Mouse (Mus musculus): Measurements from ENCODE around the gene Kremen2.

DNA sequence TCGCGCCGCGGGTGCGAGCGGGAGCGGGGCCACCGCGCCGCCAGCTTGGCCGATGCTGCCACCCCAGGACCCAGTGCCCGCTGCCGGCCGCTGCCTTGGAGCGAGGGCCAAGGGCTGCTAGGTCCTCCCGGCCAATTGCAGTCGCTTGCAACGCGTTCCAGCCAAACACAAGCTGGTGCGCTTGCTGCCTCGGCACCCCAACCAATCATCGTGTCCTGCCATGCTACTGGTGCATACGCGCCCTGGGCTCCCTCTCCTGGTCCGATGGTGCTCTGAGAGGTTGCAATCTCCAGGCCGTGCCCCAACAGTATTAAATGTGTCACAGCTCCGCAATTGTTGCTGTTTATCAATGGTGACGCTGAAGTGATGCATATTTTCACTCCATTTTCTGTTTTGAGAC is 45.6 kb downstream of the Kremen2 start:
- TF ChIP-seq CTCF (IDR thresholded peaks at IDR 0.05; ENCODE audit: borderline replicate concordance, insufficient read depth, low read depth, low read length) (peak; percentile 74), POLR2A (IDR thresholded peaks at IDR 0.05; ENCODE audit: borderline replicate concordance, insufficient read depth, low read length) (peak; percentile 75; the same call in 1 of the 2 replicates)

Data from cerebellum, adult 2 months (tissue).